Mouse (Mus musculus): ENCODE data around the gene Ank2.

GRCm38 (mm10) chr3:127071471-127071870, 427.7 kb downstream of the Ank2 start:
- no peak for TF ChIP-seq CTCF (IDR thresholded peaks at IDR 0.05; ENCODE audit: insufficient read depth, low read length)
- no peak for TF ChIP-seq POLR2A (IDR thresholded peaks at IDR 0.05; ENCODE audit: borderline replicate concordance, extremely low read depth, low read depth, low read length)
